Mouse (Mus musculus) embryonic facial prominence, embryonic 10.5 days (tissue): ENCODE measurements at regions not wholly inside any gene's neighbourhood (a gene's known extent, or its start where the extent isn't known, plus 50 kb on each side); places are given as distances from the start of the nearest gene placed in this dataset.
A peak's percentile ranks its signal among the peaks of the same experiment; 100 is the strongest.

Source experiments
- DNase-seq: peaks from one replicate; pipeline ENCODE4 v3.0.0-alpha.2; 2017; ENCODE audit warnings: low spot score
- H3K27ac ChIP-seq: fragments of 300-500 bp; sonication (generic); replicated peaks from 2 replicates; pipeline ENCODE4 v1.5.1; 2016; ENCODE audit warnings: mild to moderate bottlenecking
- H3K27me3 ChIP-seq: fragments of 300-500 bp; sonication (generic); replicated peaks from 2 replicates; pipeline ENCODE4 v1.6.1; 2016; ENCODE audit warnings: low read depth, mild to moderate bottlenecking; ENCODE audit not compliant: poor library complexity, severe bottlenecking
- H3K36me3 ChIP-seq: fragments of 300-500 bp; sonication (generic); replicated peaks from 2 replicates; pipeline ENCODE4 v1.6.1; 2016; ENCODE audit warnings: mild to moderate bottlenecking, moderate library complexity
- H3K4me1 ChIP-seq: fragments of 300-500 bp; sonication (generic); 2 replicates; pipeline ENCODE4 v1.6.1; 2016
- H3K4me3 ChIP-seq: fragments of 300-500 bp; sonication (generic); 2 replicates; pipeline ENCODE4 v1.5.1; 2016; ENCODE audit warnings: mild to moderate bottlenecking, moderate library complexity
- H3K9me3 ChIP-seq: fragments of 300-500 bp; sonication (generic); 2 replicates; pipeline ENCODE4 v1.6.1; 2016; ENCODE audit warnings: mild to moderate bottlenecking
- WGBS: fragments of 180-500 bp; shearing (Covaris S2); methylation state at CpG from one replicate; pipeline ENCODE4 v1.1.7; 2016; 5-methylcytosine and 5-hydroxymethylcytosine counted together

DNA sequence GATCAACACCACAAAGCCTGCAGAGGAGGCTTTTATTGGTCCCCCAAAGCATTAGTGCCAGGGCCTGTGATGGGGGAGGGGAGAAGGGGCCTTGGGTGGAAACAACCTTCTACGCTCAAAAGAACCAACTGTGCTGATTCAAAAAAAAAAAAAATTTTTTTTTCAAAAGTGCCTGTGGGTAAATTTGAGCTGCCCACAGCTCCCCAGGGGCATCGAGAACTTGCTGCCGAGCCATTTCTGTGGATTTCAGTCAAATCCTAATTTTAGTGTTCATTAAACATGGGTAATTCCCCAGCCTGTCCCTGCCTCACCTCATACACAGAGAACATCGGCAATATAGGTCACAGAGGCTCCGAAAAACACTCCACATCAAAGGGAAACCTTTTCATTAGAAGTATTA lies 161.2 kb upstream of the Dynlrb2 start:
- Histone ChIP-seq H3K4me3 (no peak overlapping the region), H3K36me3 (no peaks in the 10 kb centered on the region), H3K27me3 (no peaks in the 10 kb centered on the region), H3K4me1 (peaks cover 3% of the 10 kb centered on the region; the same call in 1 of the 2 replicates), H3K27ac (no peak overlapping the region), H3K9me3 (no peaks in the 10 kb centered on the region)
- 65% methylated on average over 5 of the region's 5 CpGs for WGBS
- DNase-seq = no peak

DNA sequence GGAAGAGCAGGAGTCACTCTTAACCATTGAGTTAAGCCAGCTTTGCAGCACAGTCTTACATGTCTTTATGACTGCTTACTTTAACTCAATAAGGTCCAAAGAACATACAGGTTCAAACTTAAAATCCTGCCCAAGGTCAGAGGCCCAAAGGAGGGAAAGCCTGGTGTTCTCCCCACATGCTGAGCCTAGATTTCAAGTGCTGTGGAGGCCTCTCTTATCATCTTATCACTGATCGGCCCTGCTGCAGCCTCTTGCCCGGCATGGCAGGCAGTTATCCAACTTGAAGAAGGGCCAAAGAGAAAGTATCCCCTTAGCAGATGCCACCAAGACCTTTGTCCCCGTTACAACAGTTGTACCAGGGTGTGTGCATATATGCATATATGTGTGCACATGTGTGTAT lies 170.0 kb upstream of the Dynlrb2 start:
- Histone ChIP-seq H3K36me3 (no peaks in the 10 kb centered on the region), H3K4me1 (no peaks in the 10 kb centered on the region), H3K27ac (no peak overlapping the region), H3K9me3 (no peaks in the 10 kb centered on the region), H3K4me3 (no peak overlapping the region), H3K27me3 (no peaks in the 10 kb centered on the region)
- WGBS = 85% methylated on average over 3 of the region's 3 CpGs
- DNase-seq = no peak

DNA sequence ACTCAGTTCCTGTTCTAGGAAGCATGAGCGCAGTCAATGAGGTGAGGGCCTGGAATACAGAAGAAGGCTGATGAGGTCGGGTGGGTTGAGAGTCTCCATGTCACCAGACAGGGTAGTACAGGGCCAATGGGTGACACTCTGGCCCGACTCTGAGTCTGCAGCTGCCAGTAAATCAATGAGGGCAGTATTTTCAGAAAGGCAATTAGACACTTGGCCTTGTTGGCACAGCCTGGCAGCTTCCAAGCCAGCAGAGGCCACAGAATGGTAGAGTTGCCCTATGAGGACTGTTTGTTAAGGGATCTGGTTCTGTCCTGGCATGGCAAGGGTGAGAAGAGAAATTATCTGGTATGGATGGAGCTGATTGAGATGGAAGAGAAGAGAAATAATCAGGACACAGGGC lies 170.7 kb upstream of the Dynlrb2 start:
- no peaks in the 10 kb centered on the region for H3K4me1 ChIP-seq
- no peaks in the 10 kb centered on the region for H3K9me3 ChIP-seq
- 83% methylated on average over 3 of the region's 3 CpGs for WGBS
- DNase-seq = no peak
- H3K27ac ChIP-seq = no peak overlapping the region
- H3K27me3 ChIP-seq = no peaks in the 10 kb centered on the region
- no peaks in the 10 kb centered on the region for H3K36me3 ChIP-seq
- no peak overlapping the region for H3K4me3 ChIP-seq

DNA sequence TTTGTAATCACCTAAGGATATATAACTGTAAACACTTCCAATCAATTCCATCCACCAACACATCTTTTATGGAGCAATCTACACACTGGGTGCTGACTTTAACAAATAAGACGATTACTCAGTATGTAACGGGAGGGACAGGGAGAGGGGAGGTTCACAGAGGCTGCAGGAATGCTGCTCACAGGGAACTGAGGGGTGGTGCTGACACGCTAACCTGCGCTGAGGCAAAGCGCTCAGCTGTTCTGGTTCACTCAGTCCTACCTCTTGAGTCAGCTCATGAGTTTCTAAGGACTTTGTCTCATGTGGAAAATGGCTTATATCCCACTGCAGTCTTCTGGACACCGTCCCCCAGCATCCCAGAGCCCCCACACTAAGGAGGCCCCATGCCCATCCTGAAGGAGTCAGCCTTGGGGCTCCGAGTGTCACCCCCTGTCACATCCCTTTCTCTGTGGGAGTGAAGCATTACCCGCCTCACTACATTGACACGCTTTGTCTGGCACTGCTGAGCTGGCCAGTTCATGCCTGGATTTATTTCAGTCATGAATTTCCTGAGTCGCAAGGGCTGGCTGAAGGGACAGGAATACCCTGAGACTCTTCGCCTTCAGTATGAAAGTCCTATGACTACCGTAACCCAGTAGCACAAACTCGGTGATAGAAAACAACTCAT lies 184.6 kb upstream of the Dynlrb2 start:
- Histone ChIP-seq H3K36me3 (no peaks in the 10 kb centered on the region), H3K9me3 (no peaks in the 10 kb centered on the region), H3K4me3 (no peak overlapping the region), H3K4me1 (peaks cover 10% of the 10 kb centered on the region), H3K27ac (no peak overlapping the region), H3K27me3 (no peaks in the 10 kb centered on the region)
- WGBS = 91% methylated on average over 13 of the region's 13 CpGs
- DNase-seq = no peak

DNA sequence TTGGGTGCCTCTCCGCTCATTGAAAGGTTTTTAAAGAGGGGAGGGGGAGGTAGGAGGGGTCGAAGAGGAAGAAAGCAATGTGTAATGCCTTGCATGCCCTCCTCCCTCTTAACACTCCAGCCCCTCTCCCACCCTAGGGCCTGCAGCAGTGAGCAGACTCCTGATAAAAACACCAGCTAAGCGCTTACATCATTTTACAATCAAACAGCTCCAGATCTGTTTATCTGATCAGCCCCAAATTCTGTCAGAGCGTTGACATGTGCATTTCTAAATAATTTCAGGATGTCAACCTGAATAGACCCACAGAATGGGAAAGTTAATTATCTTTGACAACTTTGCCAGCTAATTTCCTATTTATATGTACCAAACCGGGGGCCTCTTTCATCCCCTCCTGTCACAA lies 189.4 kb upstream of the Dynlrb2 start:
- Histone ChIP-seq H3K27me3 (no peaks in the 10 kb centered on the region), H3K4me3 (no peak overlapping the region), H3K4me1 (peaks cover 13% of the 10 kb centered on the region), H3K27ac (no peak overlapping the region), H3K9me3 (no peaks in the 10 kb centered on the region), H3K36me3 (no peaks in the 10 kb centered on the region)
- 54% methylated on average over 5 of the region's 5 CpGs for WGBS
- DNase-seq = no peak

DNA sequence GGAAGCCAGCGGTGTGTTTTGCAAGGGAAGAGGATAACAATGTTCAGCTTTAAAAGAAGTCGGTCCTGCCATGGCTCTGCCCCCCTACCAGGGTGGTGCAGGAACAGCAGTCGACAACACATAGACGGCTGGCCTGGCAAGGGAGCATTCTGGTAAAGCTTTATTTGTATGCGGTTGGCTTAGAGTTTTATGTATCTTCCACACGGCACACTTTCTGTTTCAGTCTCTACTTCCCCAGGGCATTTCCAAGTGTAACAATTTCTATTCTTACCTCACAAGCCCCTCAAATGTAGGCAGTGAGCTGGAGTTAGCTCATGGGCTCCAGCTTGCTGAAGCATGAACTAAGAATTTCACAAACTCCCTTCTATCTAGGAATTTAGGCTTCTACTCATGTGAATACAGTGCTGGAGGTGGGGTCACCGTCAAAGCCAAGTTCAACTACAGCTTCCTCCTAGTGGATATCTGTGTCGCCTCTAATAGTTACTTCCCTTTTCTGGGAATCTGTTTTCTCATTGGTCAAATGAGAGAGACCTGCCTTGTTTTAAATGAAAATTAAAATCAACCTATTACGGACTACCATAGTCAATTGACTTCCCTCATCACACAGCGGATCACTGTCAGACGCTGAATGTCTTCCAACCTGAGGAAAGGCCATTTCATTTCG lies 190.2 kb upstream of the Dynlrb2 start:
- no peak for DNase-seq
- Histone ChIP-seq H3K27me3 (no peaks in the 10 kb centered on the region), H3K4me1 (peaks cover 13% of the 10 kb centered on the region), H3K9me3 (no peaks in the 10 kb centered on the region), H3K4me3 (no peak overlapping the region), H3K27ac (no peak overlapping the region), H3K36me3 (no peaks in the 10 kb centered on the region)
- 93% methylated on average over 12 of the region's 12 CpGs for WGBS

DNA sequence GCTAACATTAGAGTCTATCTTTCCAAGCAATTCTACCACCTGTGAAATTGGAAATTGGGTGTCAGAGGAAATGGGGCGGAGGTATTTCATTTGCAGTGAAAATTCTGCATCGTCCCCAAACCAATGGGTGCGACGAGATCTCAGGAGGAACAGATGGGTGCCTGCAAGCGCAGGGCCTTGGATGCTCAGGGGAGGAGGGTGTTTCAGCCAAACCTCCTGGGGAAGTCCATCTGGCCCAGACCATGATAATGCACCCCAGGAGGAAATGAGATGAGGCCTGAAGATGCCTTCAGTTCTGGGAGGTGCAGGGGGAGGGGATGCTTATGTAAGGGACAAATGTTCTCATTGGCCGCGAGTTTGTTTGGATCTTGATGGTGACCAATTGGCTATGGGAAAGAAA lies 205.9 kb upstream of the Dynlrb2 start:
- no peaks in the 10 kb centered on the region for H3K36me3 ChIP-seq
- no peaks in the 10 kb centered on the region for H3K4me1 ChIP-seq
- WGBS = 90% methylated on average over 7 of the region's 7 CpGs
- H3K4me3 ChIP-seq = no peak overlapping the region
- no peak overlapping the region for H3K27ac ChIP-seq
- H3K9me3 ChIP-seq = no peaks in the 10 kb centered on the region
- H3K27me3 ChIP-seq = no peaks in the 10 kb centered on the region
- no peak for DNase-seq

DNA sequence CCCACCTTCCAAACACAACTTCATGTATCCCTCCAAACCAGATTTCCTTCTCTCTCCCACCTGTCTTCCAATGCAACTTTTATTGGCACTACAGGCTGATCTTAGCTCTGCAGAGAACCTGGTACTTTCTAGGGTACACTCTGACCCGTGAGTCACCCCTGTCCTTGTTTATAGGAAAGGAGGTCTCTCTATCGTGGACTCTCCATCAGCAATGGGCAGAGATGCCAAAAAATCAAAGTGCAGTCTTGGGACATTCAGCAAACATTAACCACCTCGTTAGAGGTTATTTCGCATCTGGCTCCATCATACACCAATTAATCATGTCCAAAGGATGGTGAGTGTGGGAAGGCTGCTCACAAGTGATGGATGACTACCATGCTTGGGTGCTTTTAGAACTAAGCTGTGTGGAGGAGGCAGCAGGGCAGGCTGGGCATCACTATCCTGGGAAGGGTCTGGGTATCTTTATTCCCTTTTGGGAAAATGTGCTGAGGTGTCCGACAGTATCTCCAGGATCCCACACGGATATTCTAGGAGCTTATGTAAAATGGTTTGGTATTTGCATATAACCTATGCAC lies 214.0 kb upstream of the Dynlrb2 start:
- no peaks in the 10 kb centered on the region for H3K4me1 ChIP-seq
- H3K36me3 ChIP-seq = no peaks in the 10 kb centered on the region
- H3K27me3 ChIP-seq = no peaks in the 10 kb centered on the region
- WGBS = 90% methylated on average over 6 of the region's 6 CpGs
- DNase-seq = no peak
- H3K9me3 ChIP-seq = no peaks in the 10 kb centered on the region
- no peak overlapping the region for H3K27ac ChIP-seq
- no peak overlapping the region for H3K4me3 ChIP-seq

DNA sequence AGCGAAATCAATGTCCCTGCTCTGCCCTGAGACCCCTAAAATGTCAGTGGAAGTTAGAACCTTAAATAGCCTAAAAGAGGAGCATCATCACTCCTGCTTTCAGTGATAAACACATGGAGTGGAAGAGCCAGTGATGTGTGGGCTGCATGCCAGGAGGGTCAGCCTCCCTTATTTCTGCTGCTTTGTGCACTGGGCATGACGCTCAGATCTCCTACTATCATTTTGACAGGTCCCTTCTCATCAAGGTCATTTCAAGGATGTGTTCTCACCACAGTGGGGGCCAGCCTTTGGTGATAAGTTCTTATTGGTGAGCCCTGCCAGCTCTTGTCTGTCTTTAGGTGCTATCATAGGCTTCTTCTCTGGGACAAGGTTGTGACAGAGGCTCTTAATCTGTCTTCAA lies 215.5 kb upstream of the Dynlrb2 start:
- H3K4me1 ChIP-seq = peaks cover under 1% of the 10 kb centered on the region; the same call in 1 of the 2 replicates
- no peaks in the 10 kb centered on the region for H3K9me3 ChIP-seq
- DNase-seq = no peak
- no peaks in the 10 kb centered on the region for H3K36me3 ChIP-seq
- 82% methylated on average over 2 of the region's 2 CpGs for WGBS
- H3K27ac ChIP-seq = no peak overlapping the region
- no peaks in the 10 kb centered on the region for H3K27me3 ChIP-seq
- no peak overlapping the region for H3K4me3 ChIP-seq

DNA sequence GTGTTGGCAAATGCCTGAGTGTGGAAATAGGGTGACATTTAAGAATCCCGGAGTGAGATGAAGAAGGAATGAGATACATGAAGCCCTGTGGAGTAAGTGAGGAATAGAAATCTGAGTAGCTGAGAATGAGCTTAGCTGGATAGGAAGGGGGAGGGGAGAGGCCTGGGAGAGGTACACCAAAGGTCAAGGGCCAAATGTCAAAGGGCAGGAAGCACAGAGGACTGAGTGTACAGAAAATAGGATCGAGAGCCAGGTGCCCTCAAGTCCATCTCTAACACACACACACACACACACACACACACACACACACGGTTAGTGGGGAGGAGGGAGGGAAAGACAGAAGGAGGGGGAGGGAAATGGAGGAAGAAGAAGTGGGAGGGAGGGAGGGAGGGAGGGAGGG lies 220.8 kb upstream of the Dynlrb2 start:
- peak; percentile 16 for DNase-seq
- 34% methylated on average over 2 of the region's 3 CpGs for WGBS
- no peak overlapping the region for H3K4me3 ChIP-seq

DNA sequence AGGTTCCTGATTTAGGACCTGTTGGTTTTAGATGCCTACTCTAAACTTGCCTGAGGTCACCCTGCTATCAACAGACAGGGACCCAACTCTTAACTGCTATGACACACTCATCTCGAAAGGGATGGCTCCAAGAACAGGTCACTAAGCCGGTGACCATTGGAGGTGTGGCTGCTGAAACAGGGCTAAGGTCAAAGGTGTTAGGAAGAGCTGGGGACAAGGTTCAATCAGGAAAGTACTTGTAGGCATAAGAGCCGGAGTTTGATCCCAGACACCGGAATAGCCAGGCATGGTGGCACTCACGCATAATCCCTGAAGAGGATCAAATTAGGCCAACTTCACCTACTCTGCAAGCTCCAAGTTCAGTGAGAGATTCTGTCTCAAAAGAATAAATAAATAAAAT lies 222.4 kb upstream of the Dynlrb2 start:
- peaks cover 5% of the 10 kb centered on the region for H3K4me1 ChIP-seq
- DNase-seq = no peak
- no peaks in the 10 kb centered on the region for H3K36me3 ChIP-seq
- WGBS = 86% methylated on average over 5 of the region's 5 CpGs
- H3K4me3 ChIP-seq = no peak overlapping the region
- H3K27me3 ChIP-seq = no peaks in the 10 kb centered on the region
- no peaks in the 10 kb centered on the region for H3K9me3 ChIP-seq
- H3K27ac ChIP-seq = no peak overlapping the region

More for the DNA sequence above, 220.8 kb upstream of the Dynlrb2 start:
- H3K4me1 ChIP-seq = peaks cover 5% of the 10 kb centered on the region
- H3K27ac ChIP-seq = no peak overlapping the region
- no peaks in the 10 kb centered on the region for H3K27me3 ChIP-seq
- H3K9me3 ChIP-seq = no peaks in the 10 kb centered on the region
- no peaks in the 10 kb centered on the region for H3K36me3 ChIP-seq

DNA sequence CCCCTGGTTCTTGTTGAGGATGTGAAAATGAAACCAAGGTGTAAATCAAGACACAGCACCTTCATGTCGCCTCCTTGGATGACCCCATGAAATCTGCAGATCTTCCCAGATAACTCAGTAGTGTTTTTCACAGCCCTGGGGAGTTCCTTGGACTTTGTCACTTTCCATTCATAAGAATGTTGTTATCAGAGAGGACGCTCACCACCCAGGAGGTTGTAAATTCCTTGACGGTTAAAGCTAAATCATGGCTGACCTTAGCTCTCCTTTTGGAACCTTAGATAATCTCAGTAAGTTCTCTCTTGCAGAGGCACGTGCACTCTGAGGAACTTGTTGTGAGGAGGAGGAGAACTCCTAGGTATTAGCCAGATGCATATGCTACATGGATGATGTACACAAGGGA lies 229.8 kb upstream of the Dynlrb2 start:
- Histone ChIP-seq H3K27me3 (no peaks in the 10 kb centered on the region), H3K4me1 (peaks cover 6% of the 10 kb centered on the region; the same call in 1 of the 2 replicates), H3K9me3 (no peaks in the 10 kb centered on the region), H3K4me3 (no peak overlapping the region), H3K36me3 (no peaks in the 10 kb centered on the region), H3K27ac (no peak overlapping the region)
- DNase-seq = no peak
- 81% methylated on average over 4 of the region's 4 CpGs for WGBS

DNA sequence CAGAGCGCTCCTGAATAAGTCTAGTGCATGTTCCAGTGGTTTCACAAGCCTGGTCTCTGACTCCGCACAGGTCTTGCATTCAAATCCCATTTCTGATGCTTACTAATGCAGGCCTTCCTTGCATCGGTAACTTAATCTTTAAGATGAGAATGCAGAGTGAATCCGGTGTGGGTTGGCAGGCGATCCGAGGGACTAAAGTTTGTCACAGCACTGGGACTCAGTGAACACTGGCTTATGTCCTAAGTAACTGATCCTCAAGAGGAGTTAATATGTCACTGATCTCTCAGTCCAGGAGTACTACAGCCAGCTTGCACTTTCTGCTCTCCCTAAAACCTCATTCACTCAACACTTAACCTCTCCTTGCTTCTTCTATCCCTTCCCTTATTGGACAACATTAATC lies 233.5 kb upstream of the Dynlrb2 start:
- Histone ChIP-seq H3K4me3 (no peak overlapping the region), H3K4me1 (peaks cover 6% of the 10 kb centered on the region; the same call in 1 of the 2 replicates), H3K27me3 (no peaks in the 10 kb centered on the region), H3K9me3 (no peaks in the 10 kb centered on the region), H3K27ac (no peak overlapping the region), H3K36me3 (no peaks in the 10 kb centered on the region)
- DNase-seq = no peak
- 88% methylated on average over 6 of the region's 6 CpGs for WGBS
